Comparison of ENCODE assay signal across 8 mouse cellular contexts in genomic region chr16:42876021-42877000, GRCm38 (mm10). TPM values are rescaled to one million over a fixed set of nuclear protein-coding genes. Genes with fewer than 3 reads are reported as not detected.
DNase-seq lines count a peak whose midpoint lies in the region; ATAC-seq lines count a peak whose summit lies in the region.

No protein-coding gene starts in this region.

- H3K4me2 ChIP-seq in embryonic facial prominence, embryonic 12.5 days (replicated peaks) = peak overlapping the region; percentile 58
- peak overlapping the region; percentile 52 for H3K4me2 ChIP-seq in limb, embryonic 15.5 days
- peak overlapping the region; percentile 84 for H3K4me2 ChIP-seq in midbrain, embryonic 16.5 days (ENCODE audit: low read length)
- peak overlapping the region; percentile 57 for H3K4me2 ChIP-seq in stomach, embryonic 14.5 days (replicated peaks; ENCODE audit: low read depth, low read length)

- H3K9ac ChIP-seq in embryonic facial prominence, embryonic 12.5 days = peak overlapping the region; percentile 74
- H3K9ac ChIP-seq in limb, embryonic 15.5 days = peak overlapping the region; percentile 64
- peak overlapping the region; percentile 57 for H3K9ac ChIP-seq in midbrain, embryonic 16.5 days (ENCODE audit: low read depth, low read length)
- peak overlapping the region; percentile 69 for H3K9ac ChIP-seq in stomach, embryonic 14.5 days (replicated peaks; ENCODE audit: low read depth, low read length)

- H3K9me3 ChIP-seq in embryonic facial prominence, embryonic 12.5 days = no peaks in the 10 kb centered on the region
- no peaks in the 10 kb centered on the region for H3K9me3 ChIP-seq in limb, embryonic 15.5 days
- H3K9me3 ChIP-seq in midbrain, embryonic 16.5 days (replicated peaks; ENCODE audit: control insufficient read depth, low read length, poor library complexity, severe bottlenecking) = no peaks in the 10 kb centered on the region
- H3K9me3 ChIP-seq in stomach, embryonic 14.5 days (ENCODE audit: control insufficient read depth, low read depth, low read length) = no peaks in the 10 kb centered on the region

- under 1% methylated on average over 22 of the region's 62 CpGs for WGBS in embryonic facial prominence, embryonic 12.5 days
- WGBS in limb, embryonic 15.5 days = 2% methylated on average over 29 of the region's 62 CpGs
- WGBS in midbrain, embryonic 16.5 days = 2% methylated on average over 14 of the region's 62 CpGs
- WGBS in stomach, embryonic 14.5 days = 1% methylated on average over 36 of the region's 62 CpGs

- H3K27me3 ChIP-seq in embryonic facial prominence, embryonic 12.5 days = no peaks in the 10 kb centered on the region
- H3K27me3 ChIP-seq in limb, embryonic 15.5 days = no peaks in the 10 kb centered on the region
- H3K27me3 ChIP-seq in midbrain, embryonic 16.5 days (ENCODE audit: control insufficient read depth, insufficient read depth, low read depth, low read length) = no peaks in the 10 kb centered on the region
- no peaks in the 10 kb centered on the region for H3K27me3 ChIP-seq in stomach, embryonic 14.5 days (ENCODE audit: control insufficient read depth, insufficient read depth, low read length)

- peak; percentile 82 for DNase-seq in CD4-positive helper T cell, adult 2 months (ENCODE audit: low read depth, low spot score)
- DNase-seq in adrenal gland, postnatal 36 days = peak; percentile 82 to 92
- DNase-seq in heart, adult 9 months (ENCODE audit: low spot score in 2 of 2) = peak; percentile 84
- peak; percentile 79 for DNase-seq in kidney, adult 9 months

- H3K36me3 ChIP-seq in embryonic facial prominence, embryonic 12.5 days = no peaks in the 10 kb centered on the region
- H3K36me3 ChIP-seq in limb, embryonic 15.5 days = no peaks in the 10 kb centered on the region
- H3K36me3 ChIP-seq in midbrain, embryonic 16.5 days (ENCODE audit: control insufficient read depth, insufficient read depth, low read length) = no peaks in the 10 kb centered on the region
- no peaks in the 10 kb centered on the region for H3K36me3 ChIP-seq in stomach, embryonic 14.5 days (ENCODE audit: control insufficient read depth, insufficient read depth, low read length)

- peak overlapping the region; percentile 99 for H3K27ac ChIP-seq in embryonic facial prominence, embryonic 12.5 days
- H3K27ac ChIP-seq in limb, embryonic 15.5 days = peak overlapping the region; percentile 99
- peak overlapping the region; percentile 84 for H3K27ac ChIP-seq in midbrain, embryonic 16.5 days (ENCODE audit: low read length)
- peak overlapping the region; percentile 99 for H3K27ac ChIP-seq in stomach, embryonic 14.5 days (ENCODE audit: low read length)

- ATAC-seq in embryonic facial prominence, embryonic 12.5 days (ENCODE audit: insufficient number of reproducible peaks, insufficient read depth, low FRiP score, low TSS enrichment) = peak; percentile 29
- peak; percentile 62 for ATAC-seq in limb, embryonic 15.5 days (ENCODE audit: insufficient number of reproducible peaks, low FRiP score, low TSS enrichment, low read depth)
- peak; percentile 22 for ATAC-seq in midbrain, embryonic 16.5 days
- peak; percentile 43 for ATAC-seq in stomach, embryonic 14.5 days (ENCODE audit: insufficient number of reproducible peaks, insufficient read depth, low FRiP score, low read depth)

- H3K4me3 ChIP-seq in embryonic facial prominence, embryonic 12.5 days = peak overlapping the region; percentile 60
- H3K4me3 ChIP-seq in limb, embryonic 15.5 days = peak overlapping the region; percentile 66
- peak overlapping the region; percentile 59 for H3K4me3 ChIP-seq in midbrain, embryonic 16.5 days (ENCODE audit: low read depth, low read length)
- H3K4me3 ChIP-seq in stomach, embryonic 14.5 days (ENCODE audit: low read depth, low read length) = peak overlapping the region; percentile 51

- no peaks in the 10 kb centered on the region for H3K4me1 ChIP-seq in embryonic facial prominence, embryonic 12.5 days
- 0 out of 2 replicates have a peak, but pooled peaks cover 3% of the 10 kb centered on the region for H3K4me1 ChIP-seq in limb, embryonic 15.5 days
- H3K4me1 ChIP-seq in midbrain, embryonic 16.5 days (ENCODE audit: control insufficient read depth, insufficient read depth, low read length) = peaks cover 7% of the 10 kb centered on the region
- H3K4me1 ChIP-seq in stomach, embryonic 14.5 days (ENCODE audit: control insufficient read depth, insufficient read depth, low read length) = no peaks in the 10 kb centered on the region

RNA-seq across cellular contexts. Expression of gene Zbtb20, which starts 0.6 kb away (rescaled TPM):
- total RNA-seq in adrenal gland, postnatal 36 days (2021) = 100 to 1,000 TPM; 139 to 141 TPM
- 24.1 and 25.8 TPM in 2 replicates for polyA plus RNA-seq in embryonic facial prominence, embryonic 12.5 days (2016; fragmentation: Nextera tagmentation; extraction: Ambion mirVana)
- polyA plus RNA-seq in limb, embryonic 15.5 days (2015; fragmentation: Nextera tagmentation; extraction: Ambion mirVana) = 21.9 and 22.4 TPM in 2 replicates
- 60.7 and 66.9 TPM in 2 replicates for polyA plus RNA-seq in midbrain, embryonic 16.5 days (2015; fragmentation: Nextera tagmentation; extraction: Ambion mirVana)
- polyA plus RNA-seq in stomach, embryonic 14.5 days (2014; fragmentation: Nextera tagmentation; extraction: Ambion mirVana) = 30.0 and 35.1 TPM in 2 replicates

Comparison
In these comparisons a context has a peak if more than half of its experiments do, and no peak if none do; other contexts are left out.
1. Peak in every context shown above with its lines: DNase-seq, ATAC-seq, H3K4me3 ChIP-seq and H3K27ac ChIP-seq.